Mouse (Mus musculus) E14TG2a.4 (cell line): ENCODE measurements around the gene Wnt1.

ENCODE experiments used
- CTCF ChIP-seq: conservative IDR thresholded peaks from 2 replicates; pipeline ENCODE4 v1.5.1; 2014; ENCODE audit warnings: low read length
- NANOG ChIP-seq: IDR thresholded peaks from 2 replicates; pipeline ENCODE4 v1.6.1; 2014; ENCODE audit warnings: borderline replicate concordance, low read length, mixed read lengths
- POU5F1 ChIP-seq: IDR thresholded peaks from 2 replicates; pipeline ENCODE4 v1.6.1; 2014; ENCODE audit warnings: low read length, borderline replicate concordance

- no peak for TF ChIP-seq CTCF
- TF ChIP-seq NANOG, result no peak
- TF ChIP-seq POU5F1, result no peak
Measured at GRCm38 (mm10) chr15:98807895-98808650, 18.4 kb downstream of the Wnt1 start.
